Mouse (Mus musculus) small intestine, adult 2 months (tissue): ENCODE results near the gene Defb45. TPM values are rescaled to one million over a fixed set of nuclear protein-coding genes. Genes with fewer than 3 reads are reported as not detected.

Source experiments
- H3K27ac ChIP-seq: fragments of 200-500 bp; 2 replicates; pipeline ENCODE4 v1.5.1; 2012; ENCODE audit warnings: low read depth, low read length, control low read depth, inconsistent platforms; ENCODE audit not compliant: insufficient read depth
- H3K27me3 ChIP-seq: fragments of 200-500 bp; 2 replicates; pipeline ENCODE4 v1.6.1; 2012; ENCODE audit warnings: mild to moderate bottlenecking, moderate library complexity, low read length, inconsistent platforms; ENCODE audit not compliant: control insufficient read depth, insufficient read depth
- H3K36me3 ChIP-seq: fragments of 200-500 bp; 2 replicates; pipeline ENCODE4 v1.6.1; 2012; ENCODE audit warnings: mild to moderate bottlenecking, low read length, control low read depth, inconsistent platforms; ENCODE audit not compliant: control insufficient read depth, insufficient read depth
- H3K4me1 ChIP-seq: fragments of 200-500 bp; 2 replicates; pipeline ENCODE4 v1.6.1; 2012; ENCODE audit warnings: low read length, inconsistent platforms, mixed read lengths; ENCODE audit not compliant: control insufficient read depth, insufficient read depth, insufficient read length
- H3K4me3 ChIP-seq: fragments of 200-500 bp; 2 replicates; pipeline ENCODE4 v1.5.1; 2012; ENCODE audit warnings: low read depth, mild to moderate bottlenecking, control low read depth, inconsistent platforms, low read length, moderate library complexity
- CTCF ChIP-seq: fragments of 200-500 bp; IDR thresholded peaks from 2 replicates; pipeline ENCODE4 v1.5.1; 2012; ENCODE audit warnings: low read depth, mild to moderate bottlenecking, control low read depth, inconsistent platforms, low read length, moderate library complexity, mixed read lengths; ENCODE audit not compliant: insufficient replicate concordance, insufficient read length; ENCODE audit errors: extremely low read depth
- POLR2A ChIP-seq: fragments of 200-500 bp; IDR thresholded peaks from 2 replicates; pipeline ENCODE4 v1.6.1; 2012; ENCODE audit warnings: low read depth, mild to moderate bottlenecking, control low read depth, inconsistent platforms, low read length, moderate library complexity
- WGBS: fragments of 180-500 bp; shearing (Covaris S2); methylation state at CpG from one replicate; pipeline ENCODE4 v1.1.7; 2018; 5-methylcytosine and 5-hydroxymethylcytosine counted together
- polyA plus RNA-seq: library from polyadenylated mRNA; depleted of rRNA; stranded (reverse); fragments of >200 nt; gene quantifications from 2 replicates; pipeline ENCODE4 v1.2.3, GENCODE M21; 2012; rRNA removed

Gene Defb45
- polyA plus RNA-seq, 1 experiment = not detected

DNA sequence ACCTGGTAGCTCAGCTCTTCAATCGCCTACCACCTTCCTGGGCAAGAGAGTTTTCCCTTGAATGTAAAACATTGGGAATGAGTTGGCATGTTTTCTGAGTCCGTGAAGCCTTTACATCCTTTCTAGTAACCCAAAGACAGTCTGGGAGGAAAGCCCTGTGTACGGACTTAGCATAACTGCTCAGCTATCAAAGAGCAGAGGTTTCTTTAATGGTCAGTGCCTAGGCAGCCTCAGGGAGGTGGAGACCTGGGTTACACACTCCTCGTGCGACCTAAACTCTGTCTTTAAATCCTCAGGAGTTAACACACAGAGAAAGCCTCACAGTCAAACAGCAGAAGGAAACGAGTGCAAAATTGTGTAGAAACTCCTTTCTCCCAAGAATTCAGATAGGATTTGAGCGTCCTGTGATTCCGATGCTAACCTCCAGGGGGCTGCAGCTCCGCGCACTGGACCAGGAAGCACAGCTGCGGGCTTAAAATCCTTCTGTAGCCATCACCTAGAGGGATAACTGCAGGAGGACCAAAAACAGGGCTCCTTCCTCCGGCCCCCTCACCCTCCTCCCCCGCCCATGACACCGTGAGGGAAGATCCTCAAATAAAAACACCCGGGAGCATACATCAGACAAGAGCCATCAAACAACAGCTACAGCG is 45.3 kb downstream of the Defb45 start:
- 16% methylated on average over 16 of the region's 16 CpGs for WGBS
- no peaks in the 10 kb centered on the region for H3K4me1 ChIP-seq
- peak; percentile 73; the same call in 1 of the 2 replicates for TF ChIP-seq CTCF
- TF ChIP-seq POLR2A = no peak
- no peak overlapping the region for H3K27ac ChIP-seq
- H3K36me3 ChIP-seq = no peaks in the 10 kb centered on the region
- no peaks in the 10 kb centered on the region for H3K27me3 ChIP-seq
- H3K4me3 ChIP-seq = no peak overlapping the region

DNA sequence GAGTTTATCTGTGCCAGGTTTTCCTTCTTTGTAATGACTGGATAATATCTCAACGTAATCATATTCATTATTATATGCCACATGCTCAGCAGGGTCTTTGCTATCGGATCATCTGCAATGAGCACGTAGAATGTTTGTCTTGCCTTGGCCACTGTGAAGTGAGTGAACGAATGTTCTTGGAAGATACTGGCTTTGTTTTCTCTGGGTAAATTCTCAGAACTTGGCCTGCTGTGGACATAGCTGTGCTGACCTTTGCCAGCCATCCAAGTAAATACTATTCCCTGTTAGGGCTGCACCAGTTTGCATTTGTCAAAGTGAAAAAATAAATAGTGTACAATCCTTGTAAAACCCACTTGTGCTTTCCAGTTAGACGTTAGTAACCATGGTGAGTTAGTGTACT is 51.1 kb downstream of the Defb45 start:
- Histone ChIP-seq H3K4me1 (no peaks in the 10 kb centered on the region), H3K27ac (no peak overlapping the region), H3K27me3 (no peaks in the 10 kb centered on the region), H3K36me3 (no peaks in the 10 kb centered on the region), H3K4me3 (no peak overlapping the region)
- 81% methylated on average over 5 of the region's 5 CpGs for WGBS
- TF ChIP-seq CTCF (no peak), POLR2A (no peak)

DNA sequence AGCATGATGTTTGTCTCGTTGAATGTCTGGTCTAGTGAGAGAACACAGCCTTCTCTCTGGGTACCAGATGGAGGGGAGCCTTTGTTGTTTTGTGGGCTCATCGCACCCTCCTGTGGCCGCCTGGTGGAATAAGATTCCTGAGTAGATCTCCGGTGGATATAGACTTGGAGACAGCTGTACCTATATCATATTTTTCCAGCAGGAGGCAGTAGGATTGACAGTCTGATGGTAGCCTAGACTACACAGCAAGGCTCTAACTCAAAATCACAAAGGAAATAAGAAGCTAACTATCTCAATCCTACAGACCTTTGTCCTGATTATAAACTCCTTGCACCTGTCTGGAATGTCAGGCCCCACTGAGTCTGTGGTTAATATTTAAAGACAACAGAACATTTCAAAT is 54.5 kb downstream of the Defb45 start:
- Histone ChIP-seq H3K27me3 (no peaks in the 10 kb centered on the region), H3K4me1 (no peaks in the 10 kb centered on the region), H3K36me3 (no peaks in the 10 kb centered on the region), H3K27ac (no peak overlapping the region), H3K4me3 (no peak overlapping the region)
- 4% methylated on average over 4 of the region's 4 CpGs for WGBS
- TF ChIP-seq CTCF = peak; percentile 44; the same call in 1 of the 2 replicates
- TF ChIP-seq POLR2A = no peak

DNA sequence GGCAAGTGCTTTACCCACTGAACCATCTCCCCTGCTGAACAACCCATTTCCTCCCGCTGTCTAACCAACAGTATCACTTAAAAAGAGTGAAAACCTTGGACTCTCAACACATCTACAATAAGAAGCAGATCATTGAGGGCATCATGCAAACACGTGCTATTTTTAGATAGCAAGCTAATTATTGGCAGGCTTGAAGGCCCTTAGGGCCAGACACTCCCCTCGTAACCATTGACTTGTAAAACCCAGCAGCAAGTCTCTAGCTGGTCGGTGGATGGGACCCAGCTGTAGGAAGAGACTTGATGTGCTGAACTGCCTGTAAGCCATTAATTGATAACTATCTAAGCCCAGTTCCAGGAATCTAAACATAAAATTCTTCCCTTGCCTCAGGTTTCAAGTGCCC is 55.7 kb downstream of the Defb45 start:
- Histone ChIP-seq H3K27me3 (no peaks in the 10 kb centered on the region), H3K36me3 (no peaks in the 10 kb centered on the region), H3K27ac (no peak overlapping the region), H3K4me1 (no peaks in the 10 kb centered on the region), H3K4me3 (no peak overlapping the region)
- whole genome bisulfite sequencing = 26% methylated on average over 4 of the region's 4 CpGs
- TF ChIP-seq POLR2A = no peak
- no peak for TF ChIP-seq CTCF

Other genes starting within 250 kb of the Defb45 start
- 0.36 and 0.51 TPM in 2 replicates for gene Nrsn2, start 222.8 kb downstream of the Defb45 start, polyA plus RNA-seq
- 1.8 and 3.2 TPM in 2 replicates for gene Sox12, start 201.3 kb downstream of the Defb45 start, polyA plus RNA-seq
- gene Zcchc3, start 184.4 kb downstream of the Defb45 start, polyA plus RNA-seq = 0.77 and 1.9 TPM in 2 replicates
- not detected in 2 replicates for gene 6820408C15Rik, start 183.8 kb downstream of the Defb45 start, polyA plus RNA-seq
- not detected in 2 replicates for gene Defb23, start 134.8 kb downstream of the Defb45 start, polyA plus RNA-seq
- gene Defb20, start 122.3 kb downstream of the Defb45 start, polyA plus RNA-seq = not detected in 2 replicates
- gene Defb22, start 109.3 kb downstream of the Defb45 start, polyA plus RNA-seq = not detected in 2 replicates
- not detected in 2 replicates for gene Defb26, start 87.7 kb downstream of the Defb45 start, polyA plus RNA-seq
- not detected in 2 replicates for gene Defb28, start 81.1 kb downstream of the Defb45 start, polyA plus RNA-seq
- gene Defb29, start 59.3 kb downstream of the Defb45 start, polyA plus RNA-seq = not detected in 2 replicates
- gene Gm17416, start 30.1 kb downstream of the Defb45 start, polyA plus RNA-seq = not detected in 2 replicates
- not detected in 2 replicates for gene Defb21, start 26.7 kb downstream of the Defb45 start, polyA plus RNA-seq
- not detected in 2 replicates for gene Defb19, start 19.1 kb downstream of the Defb45 start, polyA plus RNA-seq
- gene Defb36, start 4.9 kb upstream of the Defb45 start, polyA plus RNA-seq = not detected in 2 replicates
- gene Defb25, start 23.7 kb upstream of the Defb45 start, polyA plus RNA-seq = not detected in 2 replicates
- 3.5 and 4.7 TPM in 2 replicates for gene Rem1, start 27.6 kb upstream of the Defb45 start, polyA plus RNA-seq
- gene H13, start 70.1 kb upstream of the Defb45 start, polyA plus RNA-seq = 152 and 199 TPM in 2 replicates
- 1.3 and 1.7 TPM in 2 replicates for gene Mcts2, start 87.6 kb upstream of the Defb45 start, polyA plus RNA-seq
- gene Id1, start 136.9 kb upstream of the Defb45 start, polyA plus RNA-seq = 585 and 916 TPM in 2 replicates
- gene Cox4i2, start 154.8 kb upstream of the Defb45 start, polyA plus RNA-seq = 0.50 and 1.7 TPM in 2 replicates
- 20.7 and 53.8 TPM in 2 replicates for gene Bcl2l1, start 232.3 kb upstream of the Defb45 start, polyA plus RNA-seq
- gene Tpx2, start 248.6 kb upstream of the Defb45 start, polyA plus RNA-seq = 0.52 and 1.3 TPM in 2 replicates